Mouse (Mus musculus): ENCODE measurements at regions not wholly inside any gene's neighbourhood (a gene's known extent, or its start where the extent isn't known, plus 50 kb on each side); places are given as distances from the start of the nearest gene placed in this dataset.

GRCm38 (mm10) chr1:76378154-76378553 lies 832.1 kb downstream of the Slc4a3 start:
- WGBS = 69% methylated on average over 3 of the region's 3 CpGs

DNA sequence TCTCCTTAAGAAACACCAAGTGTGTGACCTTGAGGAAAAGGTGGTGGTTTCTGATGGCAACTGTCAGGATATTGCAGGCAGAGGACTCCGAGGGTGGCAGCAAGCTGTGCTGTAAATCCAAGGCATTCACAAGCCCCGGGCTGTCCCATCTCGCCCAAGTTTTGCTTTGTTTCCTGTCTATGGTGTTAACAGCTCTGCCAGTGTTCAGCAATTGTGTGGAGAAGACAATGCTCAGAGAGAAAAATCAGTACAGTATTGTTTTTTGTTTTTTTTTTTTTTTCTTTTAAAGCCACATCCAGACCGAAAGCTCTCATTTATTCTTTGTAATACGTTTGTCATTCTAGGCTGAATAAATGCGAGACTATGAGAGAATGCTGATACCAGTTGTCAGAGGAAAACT lies 846.5 kb downstream of the Slc4a3 start:
- no peak for DNase-seq (ENCODE audit: low spot score)
- no peaks in the 10 kb centered on the region for H3K4me1 ChIP-seq (replicated peaks; ENCODE audit: control insufficient read depth, insufficient read depth, low read length)
- H3K9ac ChIP-seq (ENCODE audit: low read length) = no peak overlapping the region
- H3K27ac ChIP-seq (ENCODE audit: low read depth) = no peak overlapping the region
- WGBS = 77% methylated on average over 6 of the region's 6 CpGs
- no peaks in the 10 kb centered on the region for H3K9me3 ChIP-seq (ENCODE audit: control insufficient read depth, low read length)
- ATAC-seq (replicated peaks; ENCODE audit: low FRiP score, low TSS enrichment, low read depth) = no peak
- H3K36me3 ChIP-seq (ENCODE audit: control insufficient read depth, insufficient read depth, low read length) = no peaks in the 10 kb centered on the region
- H3K4me2 ChIP-seq (ENCODE audit: low read length) = no peak overlapping the region
- no peaks in the 10 kb centered on the region for H3K27me3 ChIP-seq (replicated peaks; ENCODE audit: control insufficient read depth, insufficient read depth, low read length)
- H3K4me3 ChIP-seq (ENCODE audit: low read depth, low read length) = no peak overlapping the region

More at GRCm38 (mm10) chr1:76378154-76378553, 832.1 kb downstream of the Slc4a3 start:
- ATAC-seq (replicated peaks; ENCODE audit: low FRiP score, low TSS enrichment, low read depth) = no peak
- Histone ChIP-seq H3K36me3 (ENCODE audit: control insufficient read depth, insufficient read depth, low read length) (no peaks in the 10 kb centered on the region), H3K27ac (ENCODE audit: low read depth) (no peak overlapping the region), H3K27me3 (replicated peaks; ENCODE audit: control insufficient read depth, insufficient read depth, low read length) (no peaks in the 10 kb centered on the region), H3K4me3 (ENCODE audit: low read depth, low read length) (no peak overlapping the region), H3K9ac (ENCODE audit: low read length) (no peak overlapping the region), H3K9me3 (ENCODE audit: control insufficient read depth, low read length) (no peaks in the 10 kb centered on the region), H3K4me2 (ENCODE audit: low read length) (no peak overlapping the region), H3K4me1 (replicated peaks; ENCODE audit: control insufficient read depth, insufficient read depth, low read length) (no peaks in the 10 kb centered on the region)
- no peak for DNase-seq (ENCODE audit: low spot score)

DNA sequence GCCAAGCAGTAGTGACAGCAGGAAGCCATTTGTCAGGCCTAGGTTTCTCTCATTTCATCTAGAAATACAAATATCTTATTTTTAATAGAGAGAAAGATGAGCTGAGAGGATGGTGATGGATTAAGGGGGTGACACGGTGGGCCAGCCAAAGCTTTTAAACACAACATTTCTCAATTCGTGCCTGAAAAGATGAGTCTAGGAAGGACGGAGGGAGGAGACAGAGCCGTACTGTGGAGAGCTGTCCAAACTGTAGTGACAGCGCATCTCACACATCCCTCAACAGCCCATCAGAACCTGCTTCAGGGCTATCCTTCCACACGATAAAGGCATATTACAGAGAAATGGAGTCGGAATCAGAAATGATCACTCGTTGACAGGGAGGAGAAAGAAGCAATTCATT lies 848.0 kb downstream of the Slc4a3 start:
- DNase-seq (ENCODE audit: low spot score) = no peak
- Histone ChIP-seq H3K9ac (ENCODE audit: low read length) (no peak overlapping the region), H3K36me3 (ENCODE audit: control insufficient read depth, insufficient read depth, low read length) (no peaks in the 10 kb centered on the region), H3K4me2 (ENCODE audit: low read length) (no peak overlapping the region), H3K27ac (ENCODE audit: low read depth) (no peak overlapping the region), H3K4me1 (replicated peaks; ENCODE audit: control insufficient read depth, insufficient read depth, low read length) (no peaks in the 10 kb centered on the region), H3K27me3 (replicated peaks; ENCODE audit: control insufficient read depth, insufficient read depth, low read length) (no peaks in the 10 kb centered on the region), H3K4me3 (ENCODE audit: low read depth, low read length) (no peak overlapping the region), H3K9me3 (ENCODE audit: control insufficient read depth, low read length) (no peaks in the 10 kb centered on the region)
- ATAC-seq (replicated peaks; ENCODE audit: low FRiP score, low TSS enrichment, low read depth) = no peak
- WGBS = 69% methylated on average over 8 of the region's 8 CpGs

GRCm38 (mm10) chr1:76402854-76403253 lies 856.8 kb downstream of the Slc4a3 start:
- H3K9me3 ChIP-seq (ENCODE audit: control insufficient read depth, low read length) = no peaks in the 10 kb centered on the region
- no peak overlapping the region for H3K27ac ChIP-seq (ENCODE audit: low read depth)
- DNase-seq (ENCODE audit: low spot score) = no peak
- no peak overlapping the region for H3K4me3 ChIP-seq (ENCODE audit: low read depth, low read length)
- no peak overlapping the region for H3K9ac ChIP-seq (ENCODE audit: low read length)
- no peak overlapping the region for H3K4me2 ChIP-seq (ENCODE audit: low read length)
- WGBS = 59% methylated on average over 2 of the region's 2 CpGs
- no peak for ATAC-seq (replicated peaks; ENCODE audit: low FRiP score, low TSS enrichment, low read depth)
- no peaks in the 10 kb centered on the region for H3K36me3 ChIP-seq (ENCODE audit: control insufficient read depth, insufficient read depth, low read length)
- no peaks in the 10 kb centered on the region for H3K27me3 ChIP-seq (replicated peaks; ENCODE audit: control insufficient read depth, insufficient read depth, low read length)
- no peaks in the 10 kb centered on the region for H3K4me1 ChIP-seq (replicated peaks; ENCODE audit: control insufficient read depth, insufficient read depth, low read length)

DNA sequence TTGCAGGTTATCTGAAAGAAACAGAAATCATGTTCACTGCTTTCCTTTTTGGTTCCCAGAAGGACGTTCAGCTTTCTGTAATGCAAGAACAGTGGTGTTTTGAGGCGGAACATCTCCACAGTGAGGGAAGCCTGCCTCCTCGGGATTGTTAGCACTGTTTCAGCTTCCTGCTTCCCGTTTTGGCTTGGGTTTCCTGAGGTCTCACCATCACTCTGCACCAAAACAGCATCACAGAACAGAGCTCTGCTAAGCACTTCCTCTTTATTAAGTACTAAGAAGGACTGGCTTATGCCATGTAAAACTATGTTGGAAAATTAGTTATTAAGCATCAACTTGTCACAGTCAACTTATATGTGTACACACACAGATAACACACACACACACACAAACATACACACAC lies 857.9 kb downstream of the Slc4a3 start:
- no peaks in the 10 kb centered on the region for H3K9me3 ChIP-seq (ENCODE audit: control insufficient read depth, low read length)
- no peak overlapping the region for H3K9ac ChIP-seq (ENCODE audit: low read length)
- H3K4me1 ChIP-seq (replicated peaks; ENCODE audit: control insufficient read depth, insufficient read depth, low read length) = no peaks in the 10 kb centered on the region
- no peaks in the 10 kb centered on the region for H3K36me3 ChIP-seq (ENCODE audit: control insufficient read depth, insufficient read depth, low read length)
- H3K4me3 ChIP-seq (ENCODE audit: low read depth, low read length) = no peak overlapping the region
- no peaks in the 10 kb centered on the region for H3K27me3 ChIP-seq (replicated peaks; ENCODE audit: control insufficient read depth, insufficient read depth, low read length)
- no peak overlapping the region for H3K27ac ChIP-seq (ENCODE audit: low read depth)
- H3K4me2 ChIP-seq (ENCODE audit: low read length) = no peak overlapping the region
- WGBS = 70% methylated on average over 4 of the region's 4 CpGs
- ATAC-seq (replicated peaks; ENCODE audit: low FRiP score, low TSS enrichment, low read depth) (no peak), DNase-seq (ENCODE audit: low spot score) (no peak)

GRCm38 (mm10) chr1:76410813-76411212 lies 864.7 kb downstream of the Slc4a3 start:
- H3K9ac ChIP-seq (ENCODE audit: low read length) = no peak overlapping the region
- H3K9me3 ChIP-seq (ENCODE audit: control insufficient read depth, low read length) = no peaks in the 10 kb centered on the region
- 89% methylated on average over 4 of the region's 4 CpGs for WGBS
- no peak for DNase-seq (ENCODE audit: low spot score)
- H3K27ac ChIP-seq (ENCODE audit: low read depth) = no peak overlapping the region
- no peak overlapping the region for H3K4me3 ChIP-seq (ENCODE audit: low read depth, low read length)
- no peak for ATAC-seq (replicated peaks; ENCODE audit: low FRiP score, low TSS enrichment, low read depth)
- no peak overlapping the region for H3K4me2 ChIP-seq (ENCODE audit: low read length)
- H3K36me3 ChIP-seq (ENCODE audit: control insufficient read depth, insufficient read depth, low read length) = no peaks in the 10 kb centered on the region
- no peaks in the 10 kb centered on the region for H3K4me1 ChIP-seq (replicated peaks; ENCODE audit: control insufficient read depth, insufficient read depth, low read length)
- H3K27me3 ChIP-seq (replicated peaks; ENCODE audit: control insufficient read depth, insufficient read depth, low read length) = no peaks in the 10 kb centered on the region

DNA sequence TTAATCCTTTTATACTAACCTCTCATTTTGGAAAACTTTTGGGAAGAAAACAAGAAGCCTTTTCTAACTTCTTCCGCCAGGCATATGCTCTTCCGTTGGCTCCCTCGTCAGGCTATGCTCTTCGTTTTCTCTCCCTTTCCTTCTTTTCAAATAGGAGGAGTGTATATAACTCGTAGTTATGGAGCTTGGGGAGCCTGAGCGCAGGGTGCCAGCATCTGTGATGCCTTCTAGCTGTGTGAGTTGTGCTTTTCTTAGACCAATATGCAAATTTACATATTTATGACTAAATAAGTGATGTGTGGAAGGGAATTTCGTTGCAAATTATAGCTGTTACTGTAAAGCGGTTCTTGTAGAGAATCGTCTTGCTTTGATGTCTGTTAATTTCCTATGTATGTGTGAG lies 874.5 kb downstream of the Slc4a3 start:
- H3K9me3 ChIP-seq (ENCODE audit: control insufficient read depth, low read length) = no peaks in the 10 kb centered on the region
- no peaks in the 10 kb centered on the region for H3K4me1 ChIP-seq (replicated peaks; ENCODE audit: control insufficient read depth, insufficient read depth, low read length)
- no peaks in the 10 kb centered on the region for H3K27me3 ChIP-seq (replicated peaks; ENCODE audit: control insufficient read depth, insufficient read depth, low read length)
- no peak for ATAC-seq (replicated peaks; ENCODE audit: low FRiP score, low TSS enrichment, low read depth)
- H3K4me2 ChIP-seq (ENCODE audit: low read length) = no peak overlapping the region
- DNase-seq (ENCODE audit: low spot score) = no peak
- H3K4me3 ChIP-seq (ENCODE audit: low read depth, low read length) = no peak overlapping the region
- H3K9ac ChIP-seq (ENCODE audit: low read length) = no peak overlapping the region
- no peak overlapping the region for H3K27ac ChIP-seq (ENCODE audit: low read depth)
- WGBS = 84% methylated on average over 9 of the region's 9 CpGs
- no peaks in the 10 kb centered on the region for H3K36me3 ChIP-seq (ENCODE audit: control insufficient read depth, insufficient read depth, low read length)

GRCm38 (mm10) chr1:76427439-76427838 lies 881.4 kb downstream of the Slc4a3 start:
- Histone ChIP-seq H3K27me3 (replicated peaks; ENCODE audit: control insufficient read depth, insufficient read depth, low read length) (no peaks in the 10 kb centered on the region), H3K4me2 (ENCODE audit: low read length) (no peak overlapping the region), H3K4me3 (ENCODE audit: low read depth, low read length) (no peak overlapping the region), H3K9me3 (ENCODE audit: control insufficient read depth, low read length) (no peaks in the 10 kb centered on the region), H3K36me3 (ENCODE audit: control insufficient read depth, insufficient read depth, low read length) (no peaks in the 10 kb centered on the region), H3K9ac (ENCODE audit: low read length) (no peak overlapping the region), H3K27ac (ENCODE audit: low read depth) (no peak overlapping the region), H3K4me1 (replicated peaks; ENCODE audit: control insufficient read depth, insufficient read depth, low read length) (no peaks in the 10 kb centered on the region)
- DNase-seq (ENCODE audit: low spot score) (no peak), ATAC-seq (replicated peaks; ENCODE audit: low FRiP score, low TSS enrichment, low read depth) (no peak)
- 78% methylated on average over 7 of the region's 7 CpGs for WGBS

GRCm38 (mm10) chr1:76430041-76430610 lies 884.1 kb downstream of the Slc4a3 start:
- Histone ChIP-seq H3K36me3 (ENCODE audit: control insufficient read depth, insufficient read depth, low read length) (no peaks in the 10 kb centered on the region), H3K4me2 (ENCODE audit: low read length) (no peak overlapping the region), H3K9ac (ENCODE audit: low read length) (no peak overlapping the region), H3K4me3 (ENCODE audit: low read depth, low read length) (no peak overlapping the region), H3K27me3 (replicated peaks; ENCODE audit: control insufficient read depth, insufficient read depth, low read length) (no peaks in the 10 kb centered on the region), H3K27ac (ENCODE audit: low read depth) (no peak overlapping the region), H3K4me1 (replicated peaks; ENCODE audit: control insufficient read depth, insufficient read depth, low read length) (no peaks in the 10 kb centered on the region), H3K9me3 (ENCODE audit: control insufficient read depth, low read length) (no peaks in the 10 kb centered on the region)
- no peak for ATAC-seq (replicated peaks; ENCODE audit: low FRiP score, low TSS enrichment, low read depth)
- WGBS = 82% methylated on average over 6 of the region's 6 CpGs
- DNase-seq (ENCODE audit: low spot score) = no peak
